Mouse (Mus musculus) midbrain, postnatal 0 days (tissue): ENCODE results near the gene 4922502D21Rik. TPM values are rescaled to one million over a fixed set of nuclear protein-coding genes. Genes with fewer than 3 reads are reported as not detected.

Experiments used
- ATAC-seq: fragments of 200-750 bp; cut with Nextera tagmentation; 2 replicates; pipeline ENCODE4 v1.8.0; 2017; ENCODE audit warnings: moderate number of reproducible peaks, mild to moderate bottlenecking, moderate TSS enrichment, moderate library complexity; ENCODE audit not compliant: low FRiP score
- DNase-seq: peaks from one replicate; pipeline ENCODE4 v3.0.0-alpha.2; 2015; ENCODE audit warnings: low spot score
- H3K27ac ChIP-seq: fragments of 300-500 bp; sonication (generic); 2 replicates; pipeline ENCODE4 v1.5.1; 2014; ENCODE audit warnings: low read depth, mild to moderate bottlenecking, low read length, mixed read lengths
- H3K27me3 ChIP-seq: fragments of 300-500 bp; sonication (generic); 2 replicates; pipeline ENCODE4 v1.6.1; 2014; ENCODE audit warnings: low read length, control low read depth, mixed read lengths; ENCODE audit not compliant: insufficient read depth
- H3K36me3 ChIP-seq: fragments of 300-500 bp; sonication (generic); 2 replicates; pipeline ENCODE4 v1.6.1; 2014; ENCODE audit warnings: low read length, control low read depth, mixed read lengths; ENCODE audit not compliant: insufficient read depth
- H3K4me1 ChIP-seq: fragments of 300-500 bp; sonication (generic); 2 replicates; pipeline ENCODE4 v1.6.1; 2014; ENCODE audit warnings: mild to moderate bottlenecking, control low read depth, antibody characterized with exemption, low read length, mixed read lengths; ENCODE audit not compliant: insufficient read depth
- H3K4me2 ChIP-seq: fragments of 300-500 bp; sonication (generic); 2 replicates; pipeline ENCODE4 v1.6.1; 2014; ENCODE audit warnings: low read depth, mild to moderate bottlenecking, low read length, mixed read lengths; ENCODE audit not compliant: poor library complexity, severe bottlenecking
- H3K4me3 ChIP-seq: fragments of 300-500 bp; sonication (generic); 2 replicates; pipeline ENCODE4 v1.5.1; 2014; ENCODE audit warnings: low read depth, mild to moderate bottlenecking, low read length, moderate library complexity
- H3K9ac ChIP-seq: fragments of 300-500 bp; sonication (generic); replicated peaks from 2 replicates; pipeline ENCODE4 v1.6.1; 2014; ENCODE audit warnings: mild to moderate bottlenecking, low read length, moderate library complexity, mixed read lengths; ENCODE audit not compliant: poor library complexity, severe bottlenecking
- H3K9me3 ChIP-seq: fragments of 300-500 bp; sonication (generic); 2 replicates; pipeline ENCODE4 v1.6.1; 2016; ENCODE audit warnings: low read length, control low read depth
- CTCF ChIP-seq: IDR thresholded peaks from 2 replicates; pipeline ENCODE4 v1.5.1; 2016; ENCODE audit warnings: antibody characterized with exemption, mild to moderate bottlenecking
- WGBS: fragments of 180-500 bp; shearing (Covaris S2); extraction: QIAGEN DNeasy Blood & Tissue Kit; methylation state at CpG from one replicate; pipeline ENCODE4 v1.1.7; 2014; 5-methylcytosine and 5-hydroxymethylcytosine counted together
- polyA plus RNA-seq: library from polyadenylated mRNA; unstranded; fragments of >200 nt; fragmentation: Nextera tagmentation; extraction: Ambion mirVana; gene quantifications from 2 replicates; pipeline ENCODE4 v1.2.1, GENCODE M21; 2015
- total RNA-seq: library from RNA; depleted of rRNA; stranded (reverse); fragments of >200 nt; gene quantifications from 2 replicates; pipeline ENCODE4 v1.2.3, GENCODE M21; 2014

Gene 4922502D21Rik
- total and polyA plus RNA-seq, 2 experiments from 2014 or later = not detected

DNA sequence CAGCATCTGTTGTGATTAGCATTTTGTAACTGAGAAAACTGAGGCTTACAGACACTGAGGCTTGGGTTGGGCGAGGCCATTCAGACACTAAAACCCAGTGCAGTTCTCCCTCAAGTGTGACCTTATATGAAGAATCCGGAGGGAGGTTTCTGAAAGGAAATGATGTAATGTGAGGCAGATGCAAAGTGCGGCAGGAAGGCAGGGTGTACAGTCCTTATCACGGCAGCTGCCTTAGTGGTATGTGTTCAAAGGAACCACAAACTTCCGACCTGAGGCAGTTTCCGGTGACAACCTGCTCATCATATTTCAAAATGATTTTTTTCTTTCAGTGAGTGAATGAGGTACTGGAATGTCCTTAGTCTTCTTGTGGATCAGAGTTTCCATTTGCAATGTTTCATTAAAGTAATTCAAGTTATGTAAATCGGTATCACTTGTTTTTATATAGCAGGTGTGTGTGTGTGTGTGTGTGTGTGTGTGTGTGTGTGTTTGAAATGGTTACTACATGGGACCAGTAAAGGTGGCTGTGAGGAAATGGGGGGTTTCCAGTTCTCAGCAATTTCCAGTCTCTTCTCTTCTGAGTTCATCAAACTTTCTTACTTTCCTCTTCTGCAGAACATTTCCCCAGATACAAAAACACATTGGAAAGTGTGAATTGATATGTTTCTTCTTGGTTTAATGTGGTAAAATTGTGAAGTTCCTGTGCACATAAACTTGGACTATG lies 47.1 kb downstream of the 4922502D21Rik start:
- Histone ChIP-seq H3K27ac (no peak overlapping the region), H3K36me3 (no peaks in the 10 kb centered on the region), H3K27me3 (no peaks in the 10 kb centered on the region), H3K9ac (no peak overlapping the region), H3K9me3 (no peaks in the 10 kb centered on the region), H3K4me1 (no peaks in the 10 kb centered on the region), H3K4me3 (no peak overlapping the region), H3K4me2 (no peak overlapping the region)
- 78% methylated on average over 7 of the region's 7 CpGs for WGBS
- DNase-seq (no peak), ATAC-seq (no peak)
- no peak for TF ChIP-seq CTCF

DNA sequence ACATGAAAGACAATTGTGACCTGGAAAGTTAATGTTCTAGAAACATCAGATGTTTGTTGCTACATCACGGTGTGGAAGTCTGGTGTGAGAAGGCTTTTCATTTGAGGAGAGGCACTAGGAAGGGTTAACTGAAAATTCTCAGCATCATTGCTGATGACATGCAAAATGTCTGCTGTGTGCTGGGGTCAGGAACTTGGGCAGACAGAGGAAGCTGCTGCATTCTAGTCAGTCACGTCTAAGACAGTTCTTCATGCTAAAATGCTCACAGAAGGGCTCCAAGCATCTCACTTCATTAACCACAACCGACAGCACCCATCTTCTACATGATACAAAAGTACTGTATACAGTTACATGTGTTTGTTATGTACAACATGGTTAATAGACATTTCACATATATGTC lies 48.3 kb downstream of the 4922502D21Rik start:
- no peak for DNase-seq
- WGBS = 75% methylated on average over 3 of the region's 3 CpGs
- H3K4me1 ChIP-seq = no peaks in the 10 kb centered on the region
- TF ChIP-seq CTCF = no peak
- H3K9me3 ChIP-seq = no peaks in the 10 kb centered on the region
- no peak overlapping the region for H3K27ac ChIP-seq
- no peaks in the 10 kb centered on the region for H3K27me3 ChIP-seq
- no peak overlapping the region for H3K9ac ChIP-seq
- no peak overlapping the region for H3K4me2 ChIP-seq
- H3K4me3 ChIP-seq = no peak overlapping the region
- no peak for ATAC-seq
- H3K36me3 ChIP-seq = no peaks in the 10 kb centered on the region

DNA sequence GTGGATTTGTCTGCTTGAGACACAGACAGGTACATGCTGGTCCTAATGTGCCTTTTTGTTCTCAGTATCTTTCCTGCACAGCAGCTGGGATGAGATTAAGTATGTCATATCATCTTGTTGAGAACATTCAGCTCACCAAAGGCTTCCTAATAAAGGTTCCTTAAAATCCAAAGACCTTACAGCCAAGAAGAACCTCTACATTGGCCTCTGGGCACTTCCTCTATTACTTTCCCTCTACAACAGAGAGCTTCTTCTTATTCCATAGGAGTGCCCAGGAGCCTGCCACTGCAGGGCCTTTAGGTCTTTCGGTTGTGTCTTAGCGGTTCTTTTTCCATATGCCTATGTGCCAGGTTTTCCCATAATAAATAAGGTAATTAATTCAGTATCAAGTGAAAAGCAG lies 55.1 kb downstream of the 4922502D21Rik start:
- ATAC-seq = no peak
- WGBS = 87% methylated on average over 2 of the region's 2 CpGs
- Histone ChIP-seq H3K9me3 (no peaks in the 10 kb centered on the region), H3K27ac (no peak overlapping the region), H3K4me2 (no peak overlapping the region), H3K36me3 (no peaks in the 10 kb centered on the region), H3K4me1 (no peaks in the 10 kb centered on the region), H3K9ac (no peak overlapping the region), H3K27me3 (no peaks in the 10 kb centered on the region), H3K4me3 (no peak overlapping the region)
- no peak for TF ChIP-seq CTCF
- DNase-seq = no peak

DNA sequence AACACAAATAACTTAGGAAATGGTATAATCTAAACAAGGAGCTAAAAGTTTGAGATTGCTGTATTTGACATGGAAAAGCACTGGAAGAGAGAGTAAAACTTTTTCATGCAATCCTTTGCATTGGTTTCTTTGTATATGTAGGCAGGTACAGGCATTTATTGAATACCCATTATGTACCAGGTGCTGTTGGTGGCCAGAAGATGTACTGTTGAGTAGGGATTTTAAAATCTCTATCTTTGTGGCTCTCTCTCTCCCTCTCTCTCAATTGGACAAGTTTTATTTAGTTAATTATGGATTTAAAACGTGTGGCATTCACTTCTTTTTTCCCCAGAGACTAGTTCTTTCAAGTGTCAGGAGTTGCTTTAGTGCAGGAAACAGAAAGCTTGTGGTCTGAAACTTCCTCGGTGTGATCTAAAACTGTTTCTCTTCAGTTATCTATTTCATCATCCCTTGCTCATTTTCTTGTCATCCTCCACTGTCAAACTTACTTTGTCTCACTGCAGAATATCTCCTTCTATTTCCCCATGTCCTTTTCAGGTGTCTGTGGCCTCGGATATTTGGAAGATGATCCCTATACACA lies 55.9 kb downstream of the 4922502D21Rik start:
- Histone ChIP-seq H3K4me3 (no peak overlapping the region), H3K27me3 (no peaks in the 10 kb centered on the region), H3K36me3 (no peaks in the 10 kb centered on the region), H3K9ac (no peak overlapping the region), H3K27ac (no peak overlapping the region), H3K4me2 (no peak overlapping the region), H3K4me1 (no peaks in the 10 kb centered on the region), H3K9me3 (no peaks in the 10 kb centered on the region)
- 68% methylated on average over 3 of the region's 3 CpGs for WGBS
- ATAC-seq = no peak
- DNase-seq = no peak
- TF ChIP-seq CTCF = no peak

DNA sequence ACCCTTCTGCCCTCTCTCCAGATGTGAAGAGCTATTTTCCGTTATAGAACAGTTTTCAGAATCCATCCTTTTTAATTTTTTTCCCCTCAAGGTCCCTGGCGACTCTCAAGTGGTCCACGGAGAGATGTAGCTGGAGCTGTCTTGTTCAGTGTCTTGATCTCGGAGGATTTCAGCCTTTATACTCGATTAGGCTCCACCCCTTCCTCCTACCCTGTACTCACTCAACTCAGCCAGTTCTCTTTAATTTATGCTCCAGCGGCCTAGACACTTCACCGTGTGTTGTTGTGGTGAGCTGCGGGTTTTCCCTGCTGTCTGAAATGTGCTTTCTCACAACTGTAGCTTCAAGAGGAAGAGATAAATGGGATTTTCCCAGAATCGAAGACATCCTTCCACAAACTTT lies 56.4 kb downstream of the 4922502D21Rik start, which contains the start of gene Cd69:
Cd69 (minus strand) TSS at position 217 of the 400 bp plus-strand sequence.
- no peak for TF ChIP-seq CTCF
- H3K4me1 ChIP-seq = no peaks in the 10 kb centered on the region
- no peak within 1 kb of the TSS for H3K27ac ChIP-seq
- H3K4me3 ChIP-seq = no peak within 1 kb of the TSS
- H3K9ac ChIP-seq = no peak within 1 kb of the TSS
- no peaks in the 10 kb centered on the region for H3K36me3 ChIP-seq
- WGBS = 71% methylated on average over 9 of the region's 9 CpGs
- no peaks in the 10 kb centered on the region for H3K9me3 ChIP-seq
- no peak for ATAC-seq
- DNase-seq = no peak
- no peaks in the 10 kb centered on the region for H3K27me3 ChIP-seq
- no peak within 1 kb of the TSS for H3K4me2 ChIP-seq

DNA sequence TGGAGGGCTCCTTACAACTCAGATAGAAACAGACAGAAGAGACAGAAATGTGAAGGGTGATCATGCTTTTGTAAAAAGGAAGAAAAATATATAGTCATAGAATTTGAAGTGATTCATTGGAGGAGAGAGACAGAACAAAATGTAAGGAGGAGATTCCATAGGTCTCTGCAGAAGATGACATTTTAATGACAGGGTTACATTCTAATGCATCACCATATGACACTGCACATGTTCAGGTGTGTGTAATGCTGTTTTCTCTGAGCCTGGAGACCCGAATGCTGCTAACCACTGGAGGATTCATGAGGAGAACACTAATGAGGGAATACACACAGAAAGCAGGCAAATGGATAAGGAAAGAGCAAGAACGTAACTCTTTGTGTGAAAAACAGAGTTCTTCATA lies 57.1 kb downstream of the 4922502D21Rik start:
- ATAC-seq = no peak
- Histone ChIP-seq H3K9ac (no peak overlapping the region), H3K4me1 (no peaks in the 10 kb centered on the region), H3K9me3 (no peaks in the 10 kb centered on the region), H3K4me2 (no peak overlapping the region), H3K4me3 (no peak overlapping the region), H3K27ac (no peak overlapping the region), H3K36me3 (no peaks in the 10 kb centered on the region), H3K27me3 (no peaks in the 10 kb centered on the region)
- TF ChIP-seq CTCF = no peak
- WGBS = 83% methylated on average over 2 of the region's 2 CpGs
- DNase-seq = no peak
